Mouse (Mus musculus): ENCODE measurements around the gene 5330417C22Rik. TPM values are rescaled to one million over a fixed set of nuclear protein-coding genes. Genes with fewer than 3 reads are reported as not detected.

Gene 5330417C22Rik
- polyA plus RNA-seq, 1 experiment from 2014 or later = 20.8 TPM

DNA sequence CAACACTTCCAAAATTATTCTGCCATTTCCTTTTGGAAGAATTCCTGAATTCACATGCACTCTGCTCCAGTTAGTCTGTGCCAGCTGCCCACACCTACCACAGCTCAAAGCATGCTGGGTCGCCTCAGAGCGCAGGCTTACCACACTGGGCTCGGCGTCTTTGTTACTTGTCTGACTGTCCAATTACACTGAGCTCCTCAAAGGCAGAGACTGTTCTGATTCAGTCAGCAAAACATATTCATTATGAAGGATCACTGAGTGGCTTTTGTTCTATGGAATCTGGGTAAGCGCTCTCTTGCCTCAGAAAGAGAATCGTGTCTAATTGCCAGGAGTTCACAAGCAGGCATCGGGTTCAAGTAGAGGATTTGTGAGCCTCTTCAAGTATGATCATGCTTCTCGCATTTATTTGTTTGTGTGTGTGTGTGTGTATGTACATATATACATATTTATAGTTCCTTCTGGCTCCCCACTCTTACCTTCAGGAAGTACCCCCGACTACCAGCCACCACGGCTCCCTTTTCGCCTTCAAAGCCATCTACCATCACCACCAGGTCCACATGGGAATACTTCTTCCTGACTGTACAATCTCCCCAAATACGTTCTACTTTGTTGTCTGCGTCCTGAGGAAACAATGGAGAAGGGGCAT lies 103.7 kb downstream of the 5330417C22Rik start:
- Histone ChIP-seq H3K27ac (ENCODE audit: low read length) (peak overlapping the region; percentile 71), H3K9me3 (replicated peaks; ENCODE audit: control insufficient read depth, low read length, poor library complexity, severe bottlenecking) (no peaks in the 10 kb centered on the region), H3K4me3 (ENCODE audit: low read depth, low read length) (no peak overlapping the region), H3K36me3 (ENCODE audit: control insufficient read depth, insufficient read depth, low read length) (peaks cover 33% of the 10 kb centered on the region), H3K27me3 (ENCODE audit: control insufficient read depth, insufficient read depth, low read depth, low read length) (no peaks in the 10 kb centered on the region), H3K4me2 (ENCODE audit: low read length) (no peak overlapping the region), H3K9ac (ENCODE audit: low read depth, low read length) (no peak overlapping the region), H3K4me1 (ENCODE audit: control insufficient read depth, insufficient read depth, low read length) (no peaks in the 10 kb centered on the region)
- 12% methylated on average over 13 of the region's 13 CpGs for WGBS
- peak; percentile 49; the same call in 1 of the 2 replicates for ATAC-seq

GRCm38 (mm10) chr3:108425624-108426018 lies 110.7 kb downstream of the 5330417C22Rik start:
- Histone ChIP-seq H3K9me3 (replicated peaks; ENCODE audit: control insufficient read depth, low read length, poor library complexity, severe bottlenecking) (no peaks in the 10 kb centered on the region), H3K27me3 (ENCODE audit: control insufficient read depth, insufficient read depth, low read depth, low read length) (no peaks in the 10 kb centered on the region), H3K27ac (ENCODE audit: low read length) (no peak overlapping the region; the same call in 1 of the 2 replicates), H3K4me2 (ENCODE audit: low read length) (no peak overlapping the region), H3K9ac (ENCODE audit: low read depth, low read length) (no peak overlapping the region), H3K4me3 (ENCODE audit: low read depth, low read length) (no peak overlapping the region), H3K4me1 (ENCODE audit: control insufficient read depth, insufficient read depth, low read length) (peaks cover 18% of the 10 kb centered on the region), H3K36me3 (ENCODE audit: control insufficient read depth, insufficient read depth, low read length) (peaks cover 30% of the 10 kb centered on the region)
- ATAC-seq = no peak
- WGBS = 55% methylated on average over 6 of the region's 6 CpGs

DNA sequence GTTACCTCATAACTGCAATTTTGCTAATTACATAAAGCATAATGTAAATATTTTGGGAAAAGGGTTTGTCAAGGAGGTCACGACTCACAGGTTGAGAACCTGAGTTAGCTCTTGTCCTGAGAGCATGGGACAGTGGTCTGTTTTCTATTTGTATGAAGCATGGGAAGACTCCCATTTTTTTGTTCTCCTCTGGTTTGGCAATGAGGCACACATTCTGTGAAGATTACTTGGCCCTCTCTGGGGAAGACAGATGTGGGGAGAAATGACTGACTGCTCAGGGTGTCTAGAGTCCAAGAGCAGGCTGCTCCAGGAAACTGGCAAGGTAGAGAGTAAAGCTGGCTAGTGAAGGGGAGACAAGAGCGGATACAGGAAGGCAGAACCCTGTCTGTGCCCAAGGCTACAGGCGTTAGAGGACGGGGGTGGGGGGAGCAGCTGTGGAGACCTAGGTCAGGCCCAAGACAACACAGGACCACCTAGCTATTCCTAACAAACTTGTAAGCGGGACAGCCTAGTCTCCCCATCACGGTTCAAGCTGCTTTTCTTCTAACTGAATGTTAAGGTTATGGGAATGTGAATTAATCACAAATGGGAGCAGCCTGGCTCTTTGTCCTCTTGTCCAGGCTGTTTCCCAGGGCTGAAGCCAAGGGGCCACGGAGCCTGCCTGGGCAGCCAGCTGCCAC lies 111.3 kb downstream of the 5330417C22Rik start:
- 36% methylated on average over 7 of the region's 7 CpGs for WGBS
- ATAC-seq = no peak

DNA sequence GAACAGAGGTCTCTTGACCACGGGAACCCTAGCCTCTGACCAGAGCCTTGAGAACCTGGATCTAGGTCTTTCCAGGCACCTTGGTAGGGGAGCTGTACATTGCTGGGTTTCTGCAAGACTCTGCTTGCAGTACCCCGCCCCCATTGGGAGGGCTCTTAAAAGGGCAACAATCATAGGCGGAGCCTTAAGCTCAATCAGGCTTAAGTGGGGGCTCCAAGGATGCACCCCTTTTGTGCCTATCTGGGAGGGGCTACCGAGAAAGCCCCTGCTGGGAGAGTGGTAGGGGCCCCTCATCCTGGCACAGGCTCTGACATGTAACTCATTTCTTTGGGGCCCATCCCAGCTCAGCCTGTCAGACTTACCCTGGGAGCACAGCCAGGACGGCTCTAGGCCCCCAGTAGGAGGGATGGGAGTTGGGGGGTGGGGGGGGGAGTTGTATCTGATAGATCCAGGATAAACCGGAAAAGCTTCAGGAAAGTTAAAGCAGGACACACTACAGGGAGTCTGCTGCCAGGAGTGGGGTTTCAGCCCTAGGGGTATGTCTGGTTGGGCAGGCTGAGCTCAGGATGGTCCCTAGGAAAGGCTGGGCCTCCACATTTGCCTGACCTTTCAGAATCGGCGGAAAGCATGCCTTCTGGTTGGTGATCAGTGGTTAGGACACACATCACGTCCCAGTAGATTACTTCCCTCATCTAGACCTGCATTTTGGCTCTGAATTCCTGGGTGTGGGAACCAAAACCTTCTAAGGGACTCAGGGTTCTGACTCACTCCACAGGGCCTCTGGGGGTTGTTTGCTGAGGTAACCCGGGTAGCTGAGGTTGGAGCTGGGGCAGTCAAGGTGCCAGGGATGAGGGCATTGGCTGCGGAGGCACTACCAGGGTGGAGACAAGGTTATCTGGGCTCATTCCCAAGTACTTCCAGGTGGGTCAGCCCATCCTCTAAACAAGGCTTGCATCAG lies 112.2 kb downstream of the 5330417C22Rik start:
- H3K4me2 ChIP-seq (ENCODE audit: low read length) = peak overlapping the region; percentile 55
- H3K27ac ChIP-seq (ENCODE audit: low read length) = peak overlapping the region; percentile 73
- H3K4me3 ChIP-seq (ENCODE audit: low read depth, low read length) = peak overlapping the region; percentile 24
- no peaks in the 10 kb centered on the region for H3K9me3 ChIP-seq (replicated peaks; ENCODE audit: control insufficient read depth, low read length, poor library complexity, severe bottlenecking)
- peaks cover 18% of the 10 kb centered on the region for H3K4me1 ChIP-seq (ENCODE audit: control insufficient read depth, insufficient read depth, low read length)
- peaks cover 29% of the 10 kb centered on the region for H3K36me3 ChIP-seq (ENCODE audit: control insufficient read depth, insufficient read depth, low read length)
- 15% methylated on average over 11 of the region's 11 CpGs for WGBS
- peak; percentile 86 for ATAC-seq
- no peaks in the 10 kb centered on the region for H3K27me3 ChIP-seq (ENCODE audit: control insufficient read depth, insufficient read depth, low read depth, low read length)
- H3K9ac ChIP-seq (ENCODE audit: low read depth, low read length) = peak overlapping the region; percentile 57

More for the DNA sequence above, 111.3 kb downstream of the 5330417C22Rik start:
- Histone ChIP-seq H3K4me2 (ENCODE audit: low read length) (no peak overlapping the region), H3K4me3 (ENCODE audit: low read depth, low read length) (no peak overlapping the region), H3K4me1 (ENCODE audit: control insufficient read depth, insufficient read depth, low read length) (peaks cover 18% of the 10 kb centered on the region), H3K27me3 (ENCODE audit: control insufficient read depth, insufficient read depth, low read depth, low read length) (no peaks in the 10 kb centered on the region), H3K9ac (ENCODE audit: low read depth, low read length) (no peak overlapping the region), H3K9me3 (replicated peaks; ENCODE audit: control insufficient read depth, low read length, poor library complexity, severe bottlenecking) (no peaks in the 10 kb centered on the region), H3K27ac (ENCODE audit: low read length) (0 out of 2 replicates have a peak overlapping the region, but pooled peaks have one; percentile 5), H3K36me3 (ENCODE audit: control insufficient read depth, insufficient read depth, low read length) (peaks cover 30% of the 10 kb centered on the region)

DNA sequence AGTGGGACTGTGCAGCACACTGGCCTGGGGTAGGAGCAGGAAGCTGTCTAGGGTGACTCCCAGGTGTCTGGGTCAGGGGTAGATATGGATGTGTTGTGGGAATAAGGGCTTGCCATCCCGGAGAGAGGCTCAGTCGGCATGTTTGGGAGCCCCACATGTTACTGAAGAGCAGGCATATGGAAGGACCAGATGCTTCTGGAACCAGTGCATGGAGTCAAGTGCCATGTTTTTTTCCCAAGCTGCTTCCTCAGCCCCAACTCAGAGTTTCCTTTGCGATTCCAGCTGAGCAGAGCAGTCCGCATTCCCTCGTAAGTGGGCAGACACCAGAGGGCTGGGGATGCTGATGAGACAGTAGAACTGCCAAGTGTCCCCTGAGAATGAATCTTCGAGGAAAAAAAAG lies 113.3 kb downstream of the 5330417C22Rik start:
- ATAC-seq = no peak
- peaks cover 19% of the 10 kb centered on the region for H3K36me3 ChIP-seq (ENCODE audit: control insufficient read depth, insufficient read depth, low read length)
- WGBS = 37% methylated on average over 6 of the region's 6 CpGs
- no peaks in the 10 kb centered on the region for H3K27me3 ChIP-seq (ENCODE audit: control insufficient read depth, insufficient read depth, low read depth, low read length)
- no peaks in the 10 kb centered on the region for H3K9me3 ChIP-seq (replicated peaks; ENCODE audit: control insufficient read depth, low read length, poor library complexity, severe bottlenecking)
- peaks cover 18% of the 10 kb centered on the region for H3K4me1 ChIP-seq (ENCODE audit: control insufficient read depth, insufficient read depth, low read length)
- no peak overlapping the region for H3K4me3 ChIP-seq (ENCODE audit: low read depth, low read length)
- H3K9ac ChIP-seq (ENCODE audit: low read depth, low read length) = peak overlapping the region; percentile 57; the same call in 1 of the 2 replicates
- 0 out of 2 replicates have a peak overlapping the region, but pooled peaks have one; percentile 73 for H3K27ac ChIP-seq (ENCODE audit: low read length)
- no peak overlapping the region for H3K4me2 ChIP-seq (ENCODE audit: low read length)

DNA sequence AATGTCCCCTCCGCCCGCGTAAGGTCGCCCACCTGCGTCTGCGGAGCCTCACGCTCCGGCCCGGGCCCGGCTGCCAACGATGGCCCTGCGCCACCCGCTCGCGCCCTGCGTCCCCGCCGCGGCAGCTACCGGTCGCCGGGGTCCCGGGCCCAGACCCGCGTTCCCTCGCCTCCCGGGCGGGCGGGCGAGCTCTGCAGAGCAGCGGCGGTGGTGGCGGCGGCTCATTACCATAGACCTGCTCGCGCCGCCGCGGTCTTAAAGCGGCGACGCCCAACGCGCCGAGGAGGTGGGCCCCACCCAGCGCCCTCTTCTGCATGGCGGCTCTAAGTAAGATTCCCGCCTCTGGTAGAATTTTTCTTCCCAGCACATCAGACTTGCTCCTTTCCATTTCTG lies 120.5 kb downstream of the 5330417C22Rik start:
- Histone ChIP-seq H3K9ac (ENCODE audit: low read depth, low read length) (peak overlapping the region; percentile 97), H3K4me1 (ENCODE audit: control insufficient read depth, insufficient read depth, low read length) (peaks cover 32% of the 10 kb centered on the region)
- WGBS = under 1% methylated on average over 48 of the region's 48 CpGs

GRCm38 (mm10) chr3:108414857-108415830 lies 121.2 kb downstream of the 5330417C22Rik start, which contains the start of gene Celsr2:
Celsr2 (minus strand) TSS chr3:108415552.
- Histone ChIP-seq H3K36me3 (ENCODE audit: control insufficient read depth, insufficient read depth, low read length) (peaks cover 19% of the 10 kb centered on the region), H3K9me3 (replicated peaks; ENCODE audit: control insufficient read depth, low read length, poor library complexity, severe bottlenecking) (peaks cover 3% of the 10 kb centered on the region; the same call in 1 of the 2 replicates), H3K27ac (ENCODE audit: low read length) (peak within 1 kb of the TSS; percentile 94), H3K27me3 (ENCODE audit: control insufficient read depth, insufficient read depth, low read depth, low read length) (no peaks in the 10 kb centered on the region), H3K9ac (ENCODE audit: low read depth, low read length) (peak within 1 kb of the TSS; percentile 97), H3K4me3 (ENCODE audit: low read depth, low read length) (peak within 1 kb of the TSS; percentile 92), H3K4me1 (ENCODE audit: control insufficient read depth, insufficient read depth, low read length) (peaks cover 38% of the 10 kb centered on the region), H3K4me2 (ENCODE audit: low read length) (peak within 1 kb of the TSS; percentile 93)
- 3% methylated on average over 58 of the region's 67 CpGs for whole genome bisulfite sequencing
- ATAC-seq = peak; percentile 37

More for the DNA sequence above, 120.5 kb downstream of the 5330417C22Rik start:
- Histone ChIP-seq H3K27me3 (ENCODE audit: control insufficient read depth, insufficient read depth, low read depth, low read length) (no peaks in the 10 kb centered on the region), H3K9me3 (replicated peaks; ENCODE audit: control insufficient read depth, low read length, poor library complexity, severe bottlenecking) (peaks cover 3% of the 10 kb centered on the region; the same call in 1 of the 2 replicates), H3K4me2 (ENCODE audit: low read length) (peak overlapping the region; percentile 93), H3K36me3 (ENCODE audit: control insufficient read depth, insufficient read depth, low read length) (peaks cover 19% of the 10 kb centered on the region), H3K4me3 (ENCODE audit: low read depth, low read length) (peak overlapping the region; percentile 92), H3K27ac (ENCODE audit: low read length) (peak overlapping the region; percentile 94)
- peak; percentile 87 for ATAC-seq

Measured in midbrain, embryonic 16.5 days (tissue).